Mouse (Mus musculus) adrenal gland, postnatal 4 days (tissue): Measurements from ENCODE around the gene BC030867. TPM values are rescaled to one million over a fixed set of nuclear protein-coding genes. Genes with fewer than 3 reads are reported as not detected.
"Not testable (repeated sequence)": the region's sequence is repeated elsewhere in the genome, so short reads cannot be mapped to it uniquely, and the experiment has no call there.

Source experiments
- DNase-seq, 2 experiments: peaks; one replicate each; pipeline ENCODE4 v3.0.0; 2021 to 2022; ENCODE audit warnings: low spot score in 2 of 2, mixed read lengths in 2 of 2
- total RNA-seq, 2 experiments: library from RNA; stranded (reverse); gene quantifications; 2 replicates each; pipeline ENCODE4 v1.2.3; 2021

Gene BC030867
- total RNA-seq, 2 experiments from 2014 or later = 4.8 to 6.0 TPM

DNA sequence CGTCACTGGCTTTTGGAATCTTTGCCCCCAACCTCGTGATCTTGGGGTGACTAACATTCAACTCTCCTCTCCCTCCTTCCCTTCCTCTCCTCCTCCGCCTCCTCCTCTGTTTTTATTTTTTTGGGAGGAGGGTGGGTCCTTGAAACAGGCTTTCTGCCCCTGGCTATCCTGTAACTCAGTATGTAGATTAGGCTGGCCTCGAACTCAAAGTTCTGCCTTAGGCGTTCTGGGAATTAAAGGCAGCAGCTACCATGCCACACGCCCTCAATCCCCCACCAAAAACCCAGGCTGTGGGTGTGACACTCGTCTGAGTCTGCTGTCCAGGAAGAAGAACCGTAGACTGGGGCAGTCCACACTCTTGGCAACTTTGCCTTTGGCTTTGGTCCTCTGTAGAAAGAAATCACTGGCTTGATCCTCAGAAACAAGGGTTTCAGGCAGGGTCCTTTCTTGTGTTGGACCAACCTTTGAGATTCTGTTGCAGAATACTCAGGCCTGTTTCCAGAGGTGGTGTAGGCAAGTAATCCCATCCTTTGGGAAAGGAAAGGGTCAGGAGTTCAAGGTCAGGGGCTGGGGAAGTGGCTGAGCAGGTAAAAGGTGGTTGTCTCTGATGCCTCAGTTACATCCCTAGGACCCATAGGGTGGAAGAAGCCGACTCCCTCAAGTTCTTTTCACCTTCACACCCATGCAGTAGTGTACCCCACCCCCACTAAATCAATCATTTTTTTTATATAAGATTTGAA lies 839 bp downstream of the BC030867 start:
- DNase-seq = no peak

DNA sequence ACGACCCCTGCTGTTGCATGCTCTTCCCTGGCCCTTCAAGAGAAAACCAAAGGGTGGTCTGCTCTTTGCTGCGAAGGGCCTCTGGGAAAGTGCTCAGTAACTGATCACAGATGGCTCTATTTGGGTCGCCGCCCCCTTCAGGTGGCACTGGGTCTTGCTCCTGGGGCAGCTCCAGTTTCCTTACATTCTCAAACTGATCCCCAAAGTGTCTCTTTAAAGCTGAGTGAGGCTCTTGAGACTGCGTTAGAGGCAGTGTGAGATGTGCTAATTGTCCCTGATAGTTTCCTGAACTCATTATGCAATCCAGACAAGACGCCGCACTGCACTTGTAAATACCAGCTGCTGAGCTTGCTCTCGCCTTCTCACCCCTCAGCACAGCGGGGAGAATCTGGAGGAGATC lies 8.8 kb downstream of the BC030867 start:
- no peak for DNase-seq

- no peak for DNase-seq
These were observed 9.4 kb downstream of the BC030867 start for GRCm38 (mm10) chr11:102258095-102258494.

- no peak for DNase-seq
These were observed 9.8 kb downstream of the BC030867 start for GRCm38 (mm10) chr11:102258521-102258920.

- no peak for DNase-seq
These were observed 14.5 kb downstream of the BC030867 start for GRCm38 (mm10) chr11:102263211-102263610.

DNA sequence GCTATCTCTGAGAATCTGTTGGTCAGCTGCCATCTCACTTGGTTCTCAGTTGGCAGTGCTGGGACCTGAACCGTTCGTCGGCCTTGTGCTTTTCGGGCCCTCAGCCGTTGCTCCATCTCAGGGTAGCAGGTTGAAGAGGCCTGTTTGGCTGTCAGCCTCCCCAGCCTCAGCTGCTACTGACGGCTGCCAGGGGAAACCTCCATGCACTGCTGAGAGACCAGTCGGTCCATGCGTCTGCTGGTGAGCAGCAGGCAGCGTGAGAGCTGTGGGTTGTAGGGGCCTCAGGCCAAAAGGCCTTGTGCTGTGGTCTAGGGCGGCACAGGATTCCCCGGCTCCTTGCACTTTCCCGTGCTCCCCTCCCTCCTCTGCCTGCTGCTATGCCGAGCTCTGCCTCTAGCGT lies 17.1 kb downstream of the BC030867 start:
- no peak for DNase-seq

GRCm38 (mm10) chr11:102266631-102267355 lies 18.1 kb downstream of the BC030867 start:
- no peak for DNase-seq

- peak in 1 of 2 experiments; percentile 51 for DNase-seq
These were observed 18.8 kb downstream of the BC030867 start for GRCm38 (mm10) chr11:102267480-102267879.

DNA sequence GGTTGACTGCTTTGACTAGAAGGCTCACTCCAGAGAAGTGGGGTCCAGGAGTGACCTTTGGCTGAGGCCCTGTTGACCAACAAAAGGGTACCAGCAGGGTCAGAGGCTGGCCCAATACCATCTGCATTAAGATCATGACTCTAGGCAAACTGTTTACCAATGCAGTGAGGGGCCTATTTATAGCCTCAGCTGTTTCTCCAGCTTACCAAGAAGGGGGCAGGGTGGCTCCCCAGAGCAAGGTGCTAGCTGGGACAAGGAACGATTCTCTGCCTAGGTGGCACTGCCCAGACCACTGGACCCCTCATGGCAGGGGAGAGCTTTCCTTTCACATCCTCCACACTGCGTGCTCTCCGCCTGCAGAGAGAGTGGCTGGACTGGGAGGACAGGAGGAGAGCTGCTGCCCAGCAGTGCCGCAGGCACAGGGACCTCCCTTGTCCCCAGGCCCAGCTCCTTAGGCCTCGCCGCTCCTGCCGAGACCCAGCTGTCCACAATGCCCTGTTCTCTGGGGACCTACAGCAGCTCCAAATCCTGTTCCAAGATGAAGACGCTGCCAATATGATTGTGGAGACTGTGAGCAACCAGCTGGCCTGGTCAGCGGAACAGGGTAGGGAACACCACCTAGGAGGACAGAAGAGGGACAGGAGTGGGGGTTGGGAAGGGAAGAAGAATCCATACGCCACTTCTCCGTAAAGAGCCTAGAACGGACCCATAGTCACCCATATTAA lies 20.0 kb downstream of the BC030867 start, which contains the start of gene Asb16:
Gene Asb16 (plus strand): TSS at position 224 of the 725 bp plus-strand sequence.
- no peak for DNase-seq

DNA sequence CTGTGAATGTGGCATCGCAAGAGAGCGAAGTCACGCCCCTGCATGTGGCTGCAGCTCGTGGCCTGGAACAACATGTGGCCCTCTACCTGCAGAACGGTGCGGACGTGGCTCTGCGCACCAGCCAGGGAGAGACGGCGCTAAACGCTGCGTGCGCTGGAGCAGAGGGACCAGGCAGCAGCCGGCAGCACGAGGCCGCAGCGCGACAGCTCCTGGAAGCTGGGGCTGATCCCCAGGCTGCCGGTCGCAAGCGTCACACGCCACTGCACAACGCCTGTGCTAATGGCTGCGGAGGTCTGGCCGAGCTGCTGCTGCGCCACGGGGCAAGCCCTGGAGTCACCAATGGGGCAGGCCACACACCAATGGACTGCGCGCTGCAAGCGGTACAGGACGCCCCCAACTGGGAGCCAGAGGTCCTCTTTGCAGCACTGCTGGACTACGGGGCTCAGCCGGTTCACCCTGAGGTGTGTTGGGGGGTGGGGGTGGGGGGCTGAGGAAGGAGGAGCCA lies 27.8 kb downstream of the BC030867 start:
- DNase-seq = no peak

- DNase-seq = no peak
These were observed 29.1 kb downstream of the BC030867 start for GRCm38 (mm10) chr11:102277754-102278153.

DNA sequence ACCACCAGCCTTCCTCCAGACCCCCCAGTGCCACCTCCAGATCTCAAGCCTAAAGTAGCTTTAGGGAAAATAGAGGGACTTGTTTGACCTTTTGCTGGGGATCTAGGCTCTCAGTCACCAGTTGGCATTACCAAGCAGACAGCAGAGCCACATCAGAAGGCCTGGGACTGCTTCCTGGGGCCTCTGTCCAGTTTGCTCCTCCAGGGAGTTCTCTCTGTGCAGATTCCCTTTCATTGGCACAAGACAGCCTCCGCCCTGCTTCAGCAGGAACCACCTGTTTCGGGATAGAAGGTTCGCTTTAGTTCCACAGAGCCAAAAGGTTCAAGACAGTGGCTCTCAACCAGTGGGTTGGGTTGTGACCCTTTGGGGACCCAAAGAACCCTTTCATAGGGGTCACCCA lies 30.9 kb downstream of the BC030867 start:
- DNase-seq = no peak

- DNase-seq = not testable (repeated sequence)
These were observed 31.6 kb downstream of the BC030867 start for GRCm38 (mm10) chr11:102280267-102280666.

DNA sequence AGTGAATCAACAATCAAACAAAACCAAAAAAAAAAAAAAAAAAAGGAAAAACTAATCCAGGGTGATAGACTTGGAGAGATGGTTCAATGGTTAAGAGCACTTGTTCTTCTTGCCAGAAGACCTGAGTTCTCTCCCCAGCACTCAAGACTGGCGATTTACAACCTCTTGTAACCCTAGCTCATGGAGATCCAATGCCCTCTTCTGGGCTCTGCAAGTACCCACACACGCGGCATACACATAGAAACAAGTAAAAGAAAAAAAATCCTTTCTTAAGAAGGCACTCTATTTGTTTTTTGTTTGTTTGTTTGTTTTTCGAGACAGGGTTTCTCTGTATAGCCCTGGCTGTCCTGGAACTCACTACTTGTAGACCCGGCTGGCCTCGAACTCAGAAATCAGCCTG lies 35.2 kb downstream of the BC030867 start:
- no peak for DNase-seq

DNA sequence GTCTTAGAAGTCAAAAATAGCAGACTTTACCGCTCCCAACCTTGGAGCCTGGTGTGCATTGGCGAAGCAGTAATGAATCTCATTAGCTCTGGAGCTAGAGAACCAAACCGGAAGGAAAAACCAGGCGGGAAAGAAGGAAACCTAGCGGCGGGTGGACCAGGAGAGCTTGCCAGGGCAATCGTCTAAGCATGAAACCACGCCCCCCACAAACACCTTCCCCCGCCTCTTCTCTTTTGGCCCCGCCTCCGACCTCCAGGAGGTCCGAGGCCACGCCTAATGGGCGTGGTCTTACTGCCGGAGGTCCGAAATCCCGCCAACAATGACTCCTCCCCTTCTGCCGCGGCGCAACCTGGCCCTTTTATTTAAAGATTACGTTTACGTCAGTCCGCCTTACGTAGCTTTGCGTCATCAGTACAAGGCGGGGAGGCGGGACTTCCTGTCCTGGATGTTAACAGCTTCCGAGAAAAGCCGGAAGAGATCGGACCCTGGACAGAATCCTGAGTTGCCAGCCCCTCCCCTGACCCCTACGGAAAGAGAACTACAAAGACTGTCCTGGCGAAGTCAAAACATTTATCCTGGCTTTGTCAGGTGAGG lies 35.9 kb downstream of the BC030867 start, which contains the start of gene Tmub2:
Gene Tmub2 (plus strand): TSS at position 431 of the 594 bp plus-strand sequence.
- DNase-seq = peak; percentile 69 to 87

DNA sequence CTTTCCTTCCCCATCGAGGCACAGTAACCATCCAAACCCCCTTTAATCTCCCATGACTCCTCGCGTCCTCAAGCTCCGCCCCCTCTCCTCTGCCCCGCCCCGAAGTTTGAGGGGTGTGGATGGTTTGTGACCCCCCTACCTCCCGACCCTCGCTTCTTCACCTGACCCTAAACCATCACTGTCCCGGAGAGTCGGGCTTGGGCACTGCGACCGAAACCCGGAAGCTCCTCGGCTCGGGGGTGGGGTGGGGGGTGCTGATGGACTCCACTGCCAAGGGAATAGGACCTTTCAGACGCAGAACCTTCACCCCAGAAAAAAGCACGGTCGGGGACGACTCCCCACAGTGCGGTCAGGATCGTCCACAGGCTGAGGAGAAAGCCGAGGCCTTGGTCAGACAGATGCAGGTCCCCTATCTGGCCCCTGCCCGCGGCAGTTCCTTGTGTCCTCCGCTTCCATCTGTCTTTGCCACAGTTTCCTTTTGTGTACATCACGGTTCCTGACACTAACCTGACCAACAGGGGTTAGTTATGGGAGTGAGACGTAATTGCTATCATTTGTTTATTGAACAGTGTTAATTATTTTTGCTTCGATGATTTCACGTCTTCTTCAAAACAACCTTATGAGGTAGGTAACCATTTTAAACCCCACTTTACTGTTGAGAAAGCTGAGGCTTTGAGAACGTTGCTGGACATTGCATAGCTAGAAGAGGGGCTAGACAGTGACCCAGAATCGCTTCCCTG lies 36.6 kb downstream of the BC030867 start:
- no peak for DNase-seq

DNA sequence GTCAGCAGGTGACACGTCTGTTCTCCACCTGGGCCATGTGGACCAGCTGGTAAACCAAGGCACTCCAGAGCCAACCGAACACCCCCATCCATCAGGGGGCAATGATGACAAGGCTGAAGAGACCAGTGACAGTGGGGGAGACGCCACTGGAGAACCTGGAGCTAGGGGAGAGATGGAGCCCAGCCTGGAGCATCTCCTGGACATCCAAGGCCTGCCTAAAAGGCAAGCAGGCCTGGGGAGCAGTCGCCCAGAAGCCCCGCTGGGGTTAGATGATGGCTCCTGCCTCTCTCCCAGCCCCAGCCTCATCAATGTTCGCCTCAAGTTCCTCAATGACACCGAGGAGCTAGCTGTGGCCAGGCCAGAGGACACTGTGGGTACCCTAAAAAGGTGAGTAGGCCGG lies 38.8 kb downstream of the BC030867 start:
- DNase-seq = no peak

- DNase-seq = no peak
These were observed 39.5 kb downstream of the BC030867 start for GRCm38 (mm10) chr11:102288027-102288804.

DNA sequence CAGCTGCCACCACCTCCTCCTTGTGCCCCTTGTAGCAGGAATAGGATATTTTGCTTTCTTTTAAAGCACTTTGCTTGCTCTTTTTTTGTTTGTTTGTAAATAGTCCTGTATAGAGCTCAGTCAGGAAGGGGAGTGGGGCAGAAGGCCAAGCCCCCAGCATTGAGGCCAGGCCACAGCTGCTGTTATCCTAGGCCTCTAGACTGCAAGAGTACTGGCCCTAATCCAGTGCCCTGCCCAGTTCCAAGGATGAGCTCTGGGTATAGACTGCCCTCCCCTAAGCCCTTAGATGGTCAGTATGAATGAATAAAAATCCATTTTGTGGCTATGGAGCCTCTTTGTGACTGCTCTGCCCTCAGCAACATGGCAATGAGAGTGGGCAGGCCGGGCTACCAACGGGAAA lies 40.2 kb downstream of the BC030867 start:
- DNase-seq = no peak
